Mouse (Mus musculus) lung, embryonic 16.5 days (tissue): ENCODE data around the gene Pmvk. TPM values are rescaled to one million over a fixed set of nuclear protein-coding genes. Genes with fewer than 3 reads are reported as not detected.

Experiments used
- ATAC-seq: fragments of 200-750 bp; cut with Nextera tagmentation; 2 replicates; pipeline ENCODE4 v1.8.0; 2017; ENCODE audit warnings: low read depth, mild to moderate bottlenecking, moderate library complexity
- H3K27ac ChIP-seq: fragments of 300-500 bp; sonication (generic); 2 replicates; pipeline ENCODE4 v1.5.1; 2014; ENCODE audit warnings: mild to moderate bottlenecking, control low read depth, low read length
- H3K27me3 ChIP-seq: fragments of 300-500 bp; sonication (generic); 2 replicates; pipeline ENCODE4 v1.6.1; 2014; ENCODE audit warnings: low read depth, low read length, mixed read lengths; ENCODE audit not compliant: control insufficient read depth, insufficient read depth
- H3K36me3 ChIP-seq: fragments of 300-500 bp; sonication (generic); 2 replicates; pipeline ENCODE4 v1.6.1; 2014; ENCODE audit warnings: low read length; ENCODE audit not compliant: control insufficient read depth, insufficient read depth
- H3K4me1 ChIP-seq: fragments of 300-500 bp; sonication (generic); replicated peaks from 2 replicates; pipeline ENCODE4 v1.6.1; 2014; ENCODE audit warnings: low read length, mixed read lengths; ENCODE audit not compliant: control insufficient read depth, insufficient read depth
- H3K4me2 ChIP-seq: fragments of 300-500 bp; sonication (generic); 2 replicates; pipeline ENCODE4 v1.6.1; 2014; ENCODE audit warnings: low read depth, low read length, control low read depth
- H3K4me3 ChIP-seq: fragments of 300-500 bp; sonication (generic); 2 replicates; pipeline ENCODE4 v1.5.1; 2014; ENCODE audit warnings: mild to moderate bottlenecking, low read length, control low read depth
- H3K9ac ChIP-seq: fragments of 300-500 bp; sonication (generic); 2 replicates; pipeline ENCODE4 v1.6.1; 2014; ENCODE audit warnings: low read length, control low read depth
- H3K9me3 ChIP-seq: fragments of 300-500 bp; sonication (generic); 2 replicates; pipeline ENCODE4 v1.6.1; 2016; ENCODE audit warnings: low read length; ENCODE audit not compliant: control insufficient read depth
- WGBS: fragments of 180-500 bp; shearing (Covaris S2); extraction: QIAGEN DNeasy Blood & Tissue Kit; methylation state at CpG from one replicate; pipeline ENCODE4 v1.1.7; 2014; 5-methylcytosine and 5-hydroxymethylcytosine counted together
- polyA plus RNA-seq: library from polyadenylated mRNA; unstranded; fragments of >200 nt; fragmentation: Nextera tagmentation; extraction: Ambion mirVana; gene quantifications from 2 replicates; pipeline ENCODE4 v1.2.1, GENCODE M21; 2015

Pmvk gene
- polyA plus RNA-seq, 1 experiment from 2014 or later: 44.4 TPM

DNA sequence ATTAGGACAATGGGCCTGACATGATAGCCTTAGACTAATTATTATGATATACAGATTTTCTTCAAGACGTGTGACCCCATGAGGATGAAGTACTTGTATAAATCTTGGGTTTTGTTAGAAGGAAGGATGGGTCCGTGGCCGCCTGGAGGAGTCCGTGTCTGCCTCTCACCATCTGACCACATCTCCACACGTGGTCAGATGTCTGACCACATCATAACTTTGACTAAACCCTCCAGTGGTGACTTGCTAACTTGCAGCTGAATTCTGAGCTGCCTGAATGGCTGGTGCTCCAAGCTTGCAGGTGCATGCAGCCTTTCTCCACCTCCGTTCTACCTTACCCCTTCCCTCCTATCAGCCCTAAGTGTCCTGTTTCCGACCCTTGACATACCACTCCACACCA is 48.2 kb downstream of the Pmvk start:
- H3K9ac ChIP-seq: no peak overlapping the region
- no peaks in the 10 kb centered on the region; the same call in 1 of the 2 replicates for H3K27me3 ChIP-seq
- no peaks in the 10 kb centered on the region for H3K4me1 ChIP-seq
- H3K9me3 ChIP-seq: no peaks in the 10 kb centered on the region
- no peak for ATAC-seq
- no peaks in the 10 kb centered on the region for H3K36me3 ChIP-seq
- H3K4me3 ChIP-seq: no peak overlapping the region
- WGBS: 61% methylated on average over 7 of the region's 7 CpGs
- H3K4me2 ChIP-seq: no peak overlapping the region
- no peak overlapping the region for H3K27ac ChIP-seq

- 40% methylated on average over 9 of the region's 9 CpGs for WGBS
- Histone ChIP-seq H3K4me2 (no peak overlapping the region), H3K4me3 (no peak overlapping the region), H3K27ac (no peak overlapping the region), H3K27me3 (peaks cover 17% of the 10 kb centered on the region), H3K4me1 (no peaks in the 10 kb centered on the region), H3K9me3 (no peaks in the 10 kb centered on the region), H3K9ac (no peak overlapping the region), H3K36me3 (no peaks in the 10 kb centered on the region)
- no peak for ATAC-seq
These were observed 53.7 kb downstream of the Pmvk start for GRCm38 (mm10) chr3:89508041-89508440.

DNA sequence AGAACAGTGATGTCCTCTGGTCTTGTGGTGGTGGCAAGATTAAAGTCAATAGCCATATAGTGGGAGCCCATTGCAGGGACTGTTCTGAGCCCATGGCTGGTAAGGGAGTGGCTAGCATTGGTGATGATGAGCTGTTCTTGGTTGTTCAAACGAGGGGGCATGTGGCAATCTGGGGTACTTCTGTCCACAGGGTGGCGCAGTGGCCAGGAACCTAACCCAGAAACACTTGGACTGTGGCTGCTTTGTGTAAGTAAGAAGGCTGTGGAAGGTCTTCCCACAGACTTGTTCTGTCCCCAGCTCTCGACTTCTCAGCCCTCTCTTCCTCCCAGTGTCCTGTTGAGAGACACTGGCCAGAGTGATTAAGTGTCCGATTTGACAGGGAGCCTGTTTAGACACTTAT is 56.6 kb downstream of the Pmvk start:
- Histone ChIP-seq H3K27me3 (peaks cover 17% of the 10 kb centered on the region), H3K9me3 (no peaks in the 10 kb centered on the region), H3K36me3 (no peaks in the 10 kb centered on the region), H3K4me1 (no peaks in the 10 kb centered on the region), H3K4me3 (no peak overlapping the region), H3K9ac (no peak overlapping the region), H3K27ac (no peak overlapping the region), H3K4me2 (peak overlapping the region; percentile 18; the same call in 1 of the 2 replicates)
- 16% methylated on average over 4 of the region's 4 CpGs for WGBS
- ATAC-seq: no peak

GRCm38 (mm10) chr3:89511400-89511799 is 57.1 kb downstream of the Pmvk start:
- H3K36me3 ChIP-seq: no peaks in the 10 kb centered on the region
- peaks cover 17% of the 10 kb centered on the region for H3K27me3 ChIP-seq
- H3K9ac ChIP-seq: no peak overlapping the region
- 27% methylated on average over 15 of the region's 15 CpGs for WGBS
- no peaks in the 10 kb centered on the region for H3K4me1 ChIP-seq
- H3K4me3 ChIP-seq: no peak overlapping the region
- no peaks in the 10 kb centered on the region for H3K9me3 ChIP-seq
- H3K4me2 ChIP-seq: peak overlapping the region; percentile 18; the same call in 1 of the 2 replicates
- H3K27ac ChIP-seq: no peak overlapping the region
- no peak for ATAC-seq

DNA sequence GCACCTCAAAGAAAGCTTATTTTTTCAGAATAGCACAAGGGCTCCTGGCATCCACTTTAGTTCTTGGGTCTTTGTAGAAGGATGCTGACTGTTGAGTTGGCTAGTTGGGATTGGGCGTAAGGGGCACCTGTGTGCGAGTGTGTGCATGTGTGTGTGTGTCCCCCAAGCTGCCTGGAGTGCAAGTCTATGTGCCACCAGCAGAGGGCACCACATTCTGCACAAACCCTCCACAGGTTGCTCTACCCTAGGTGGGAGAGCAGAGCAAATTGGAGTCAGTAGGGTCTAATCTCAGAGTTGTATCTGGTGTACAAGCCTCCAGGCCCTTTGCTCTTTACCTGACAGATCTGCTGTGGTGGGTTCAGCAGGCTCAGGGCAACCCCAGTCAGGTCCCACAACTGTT is 57.9 kb downstream of the Pmvk start:
- no peaks in the 10 kb centered on the region for H3K4me1 ChIP-seq
- no peak overlapping the region for H3K9ac ChIP-seq
- no peaks in the 10 kb centered on the region for H3K36me3 ChIP-seq
- H3K4me2 ChIP-seq: no peak overlapping the region
- ATAC-seq: no peak
- peaks cover 17% of the 10 kb centered on the region for H3K27me3 ChIP-seq
- WGBS: 88% methylated on average over 2 of the region's 2 CpGs
- no peak overlapping the region for H3K27ac ChIP-seq
- no peaks in the 10 kb centered on the region for H3K9me3 ChIP-seq
- H3K4me3 ChIP-seq: no peak overlapping the region

- Histone ChIP-seq H3K27me3 (peaks cover 13% of the 10 kb centered on the region), H3K9ac (no peak overlapping the region), H3K27ac (no peak overlapping the region), H3K36me3 (no peaks in the 10 kb centered on the region), H3K4me3 (no peak overlapping the region), H3K4me2 (no peak overlapping the region), H3K4me1 (peaks cover 7% of the 10 kb centered on the region), H3K9me3 (no peaks in the 10 kb centered on the region)
- no peak for ATAC-seq
- 44% methylated on average over 11 of the region's 11 CpGs for WGBS
These were observed 61.1 kb downstream of the Pmvk start for GRCm38 (mm10) chr3:89515444-89515843.

DNA sequence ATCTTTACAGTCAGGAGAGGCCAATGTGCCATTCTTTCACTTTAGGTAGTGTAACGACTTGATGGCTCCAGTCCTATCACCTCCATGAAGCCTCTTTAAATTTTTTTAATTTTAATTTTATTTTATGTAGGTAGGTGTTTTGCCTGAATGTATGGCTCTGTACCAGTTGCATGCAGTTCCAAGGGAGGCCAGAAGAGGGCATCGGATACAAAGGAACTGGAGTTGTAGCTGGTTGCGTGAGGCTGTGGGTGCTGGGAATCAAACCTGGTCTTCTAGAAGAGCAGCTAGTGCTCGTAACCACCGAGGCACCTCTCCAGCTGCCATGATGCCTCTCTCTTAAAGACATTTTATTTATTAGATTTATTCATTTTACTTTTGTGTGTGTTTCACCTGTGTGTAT is 62.0 kb downstream of the Pmvk start:
- H3K27me3 ChIP-seq: peaks cover 12% of the 10 kb centered on the region
- peaks cover 16% of the 10 kb centered on the region for H3K4me1 ChIP-seq
- no peak overlapping the region for H3K4me3 ChIP-seq
- WGBS: 90% methylated on average over 5 of the region's 5 CpGs
- H3K9ac ChIP-seq: no peak overlapping the region
- no peaks in the 10 kb centered on the region for H3K9me3 ChIP-seq
- ATAC-seq: no peak
- no peaks in the 10 kb centered on the region for H3K36me3 ChIP-seq
- H3K27ac ChIP-seq: no peak overlapping the region
- H3K4me2 ChIP-seq: no peak overlapping the region

Other genes starting within 250 kb of the Pmvk start
- gene Thbs3, start 239.4 kb upstream of the Pmvk start, polyA plus RNA-seq: 57.7 and 65.4 TPM in 2 replicates
- 174 and 188 TPM in 2 replicates for gene Mtx1, start 227.5 kb upstream of the Pmvk start, polyA plus RNA-seq
- 151 and 162 TPM in 2 replicates for gene Muc1, start 225.5 kb upstream of the Pmvk start, polyA plus RNA-seq
- 304 and 314 TPM in 2 replicates for gene Krtcap2, start 208.6 kb upstream of the Pmvk start, polyA plus RNA-seq
- 7.2 and 7.7 TPM in 2 replicates for gene Trim46, start 208.2 kb upstream of the Pmvk start, polyA plus RNA-seq
- gene Dpm3, start 195.2 kb upstream of the Pmvk start, polyA plus RNA-seq: 135 and 138 TPM in 2 replicates
- gene Slc50a1, start 184.0 kb upstream of the Pmvk start, polyA plus RNA-seq: 65.7 and 66.7 TPM in 2 replicates
- gene Efna1, start 173.4 kb upstream of the Pmvk start, polyA plus RNA-seq: 97.2 and 104 TPM in 2 replicates
- gene Efna3, start 131.6 kb upstream of the Pmvk start, polyA plus RNA-seq: 7.1 and 7.5 TPM in 2 replicates
- gene Efna4, start 116.5 kb upstream of the Pmvk start, polyA plus RNA-seq: 19.8 and 24.7 TPM in 2 replicates
- 75.1 and 76.0 TPM in 2 replicates for gene Adam15, start 104.5 kb upstream of the Pmvk start, polyA plus RNA-seq
- gene Dcst2, start 92.6 kb upstream of the Pmvk start, polyA plus RNA-seq: 0.06 TPM in 1 of 2 replicates, not detected in the other
- 0.13 and 0.53 TPM in 2 replicates for gene Dcst1, start 89.3 kb upstream of the Pmvk start, polyA plus RNA-seq
- gene Zbtb7b, start 59.8 kb upstream of the Pmvk start, polyA plus RNA-seq: 4.8 and 5.9 TPM in 2 replicates
- gene Lenep, start 51.7 kb upstream of the Pmvk start, polyA plus RNA-seq: 0.21 TPM in 1 of 2 replicates, not detected in the other
- 24.0 and 26.9 TPM in 2 replicates for gene Flad1, start 42.7 kb upstream of the Pmvk start, polyA plus RNA-seq
- 490 and 518 TPM in 2 replicates for gene Cks1b, start 36.2 kb upstream of the Pmvk start, polyA plus RNA-seq
- gene Shc1, start 36.1 kb upstream of the Pmvk start, polyA plus RNA-seq: 110 and 114 TPM in 2 replicates
- gene Pygo2, start 24.3 kb upstream of the Pmvk start, polyA plus RNA-seq: 31.5 and 33.3 TPM in 2 replicates
- gene Pbxip1, start 17.8 kb upstream of the Pmvk start, polyA plus RNA-seq: 35.8 and 38.3 TPM in 2 replicates
- 0.68 and 1.1 TPM in 2 replicates for gene Kcnn3, start 65.6 kb downstream of the Pmvk start, polyA plus RNA-seq